Mouse (Mus musculus) adrenal gland, adult 8-10 months (tissue): ENCODE results near the gene Elovl3. TPM values are rescaled to one million over a fixed set of nuclear protein-coding genes. Genes with fewer than 3 reads are reported as not detected.
A peak's percentile ranks its signal among the peaks of the same experiment; 100 is the strongest.
"Not testable (repeated sequence)": the region's sequence is repeated elsewhere in the genome, so short reads cannot be mapped to it uniquely, and the experiment has no call there.

ENCODE experiments used
- DNase-seq: peaks from one replicate; pipeline ENCODE4 v3.0.0; 2022
- total RNA-seq, 4 experiments: library from RNA; stranded (reverse); gene quantifications; 2 replicates each; pipeline ENCODE4 v1.2.4; 2022

Gene Elovl3
- total RNA-seq, 4 experiments from 2014 or later: 0.28 to 43.1 (median 15.1) TPM

- DNase-seq: peak; percentile 30
These were observed 4.3 kb downstream of the Elovl3 start for GRCm38 (mm10) chr19:46135789-46136638.

- DNase-seq: peak; percentile 56
These were observed 5.2 kb downstream of the Elovl3 start for GRCm38 (mm10) chr19:46136639-46137580.

GRCm38 (mm10) chr19:46140324-46140723 lies 8.6 kb downstream of the Elovl3 start:
- no peak for DNase-seq

GRCm38 (mm10) chr19:46141091-46141490 lies 9.4 kb downstream of the Elovl3 start:
- DNase-seq: no peak

- DNase-seq: no peak
These were observed 16.0 kb downstream of the Elovl3 start, which contains the start of gene Pitx3 for GRCm38 (mm10) chr19:46147511-46148371. Gene Pitx3 (minus strand): TSS chr19:46148326.

GRCm38 (mm10) chr19:46148372-46148760 lies 16.7 kb downstream of the Elovl3 start:
- DNase-seq: peak; percentile 88

GRCm38 (mm10) chr19:46149091-46149490 lies 17.4 kb downstream of the Elovl3 start:
- DNase-seq: no peak

- DNase-seq: peak; percentile 96
These were observed 20.6 kb downstream of the Elovl3 start, which contains the start of gene Gbf1 for GRCm38 (mm10) chr19:46152127-46152803. Gene Gbf1 (plus strand): TSS chr19:46152509.

GRCm38 (mm10) chr19:46165950-46166349 lies 34.3 kb downstream of the Elovl3 start:
- DNase-seq: no peak

GRCm38 (mm10) chr19:46167169-46167568 lies 35.5 kb downstream of the Elovl3 start:
- not testable (repeated sequence) for DNase-seq

GRCm38 (mm10) chr19:46169396-46169795 lies 37.7 kb downstream of the Elovl3 start:
- DNase-seq: no peak

- no peak for DNase-seq
These were observed 38.2 kb downstream of the Elovl3 start for GRCm38 (mm10) chr19:46169913-46170312.

GRCm38 (mm10) chr19:46172541-46172940 lies 40.8 kb downstream of the Elovl3 start:
- DNase-seq: no peak

- no peak for DNase-seq
These were observed 43.5 kb downstream of the Elovl3 start for GRCm38 (mm10) chr19:46175173-46175572.

- DNase-seq: no peak
These were observed 45.3 kb downstream of the Elovl3 start for GRCm38 (mm10) chr19:46177046-46177445.

- no peak for DNase-seq
These were observed 48.6 kb downstream of the Elovl3 start for GRCm38 (mm10) chr19:46180274-46180673.

- no peak for DNase-seq
These were observed 50.5 kb downstream of the Elovl3 start for GRCm38 (mm10) chr19:46182241-46182640.
